Mouse (Mus musculus): ENCODE data around the gene Smim6. TPM values are rescaled to one million over a fixed set of nuclear protein-coding genes. Genes with fewer than 3 reads are reported as not detected.
A peak's percentile ranks its signal among the peaks of the same experiment; 100 is the strongest.

Smim6 gene
- polyA plus RNA-seq, 1 experiment from 2014 or later = 1.0 TPM

DNA sequence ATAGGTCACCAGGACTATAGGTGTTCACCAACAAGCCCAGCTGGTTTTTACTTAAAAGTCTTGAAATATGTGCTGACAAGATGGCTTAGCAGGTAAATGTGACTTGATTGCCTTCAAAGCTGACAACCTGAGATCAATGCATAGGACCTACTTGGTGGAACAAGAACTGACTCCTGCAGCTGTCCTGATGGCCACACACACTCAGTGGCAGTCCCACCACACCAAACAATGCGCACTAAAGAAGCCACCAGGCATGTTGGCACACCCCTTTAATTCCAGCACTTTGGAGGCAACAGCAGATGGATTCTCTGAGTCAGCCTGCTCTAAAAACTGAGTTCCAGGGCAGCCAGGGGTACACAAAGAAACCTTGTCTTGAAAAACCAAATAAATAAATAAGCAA is 10.2 kb downstream of the Smim6 start:
- Histone ChIP-seq H3K4me1 (no peaks in the 10 kb centered on the region), H3K27me3 (replicated peaks) (no peaks in the 10 kb centered on the region), H3K27ac (no peak overlapping the region), H3K4me2 (replicated peaks) (no peak overlapping the region), H3K9ac (no peak overlapping the region), H3K9me3 (no peaks in the 10 kb centered on the region), H3K36me3 (peaks cover 21% of the 10 kb centered on the region), H3K4me3 (no peak overlapping the region)
- 94% methylated on average over 1 of the region's 1 CpGs for WGBS
- ATAC-seq (ENCODE audit: low FRiP score, low read depth) = no peak

DNA sequence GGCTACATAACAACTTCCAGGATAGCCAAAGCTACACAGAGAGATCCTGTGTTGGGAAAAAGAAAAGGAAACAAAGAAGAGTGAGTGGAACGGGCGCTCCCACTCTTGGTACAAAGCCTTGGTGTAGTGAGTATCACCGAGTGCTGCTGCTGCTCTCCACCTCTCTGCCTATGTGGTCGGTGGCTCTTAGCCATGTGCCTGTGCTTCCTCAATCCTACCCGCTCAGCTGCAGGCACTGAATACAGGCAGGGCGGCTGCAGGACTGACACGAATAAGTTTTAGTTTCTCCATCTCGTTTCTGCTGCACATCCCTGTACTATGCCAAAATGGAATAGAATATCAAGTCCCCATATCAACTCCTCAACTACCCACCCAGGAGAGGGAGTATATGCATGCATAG is 17.2 kb downstream of the Smim6 start:
- Histone ChIP-seq H3K4me3 (0 out of 2 replicates have a peak overlapping the region, but pooled peaks have one; percentile 4), H3K4me2 (replicated peaks) (no peak overlapping the region), H3K9me3 (no peaks in the 10 kb centered on the region), H3K27me3 (replicated peaks) (no peaks in the 10 kb centered on the region), H3K27ac (no peak overlapping the region), H3K36me3 (peaks cover 28% of the 10 kb centered on the region), H3K4me1 (peaks cover 9% of the 10 kb centered on the region), H3K9ac (no peak overlapping the region)
- 95% methylated on average over 8 of the region's 8 CpGs for WGBS
- ATAC-seq (ENCODE audit: low FRiP score, low read depth) = no peak

DNA sequence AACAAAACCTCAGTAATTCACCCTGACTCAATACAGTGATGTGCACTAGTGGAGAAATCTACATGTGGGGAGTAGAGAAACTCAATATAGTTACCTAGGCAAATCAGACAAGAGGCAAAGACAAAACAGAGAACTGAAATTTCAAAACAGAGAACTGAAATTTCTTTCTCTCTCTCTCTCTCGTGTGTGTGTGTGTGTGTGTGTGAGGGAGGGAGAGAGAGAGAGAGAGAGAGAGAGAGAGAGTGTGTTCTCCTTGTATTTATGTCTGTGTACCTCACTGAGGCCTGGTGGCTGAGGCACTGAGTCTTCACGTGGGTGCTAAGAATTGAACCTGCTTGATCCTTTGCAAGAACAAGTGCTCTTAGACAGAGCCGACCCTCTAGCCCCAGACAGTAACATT is 18.0 kb downstream of the Smim6 start:
- H3K36me3 ChIP-seq = peaks cover 28% of the 10 kb centered on the region
- no peak overlapping the region for H3K27ac ChIP-seq
- no peak overlapping the region for H3K9ac ChIP-seq
- H3K4me2 ChIP-seq (replicated peaks) = no peak overlapping the region
- peaks cover 17% of the 10 kb centered on the region for H3K4me1 ChIP-seq
- no peak for ATAC-seq (ENCODE audit: low FRiP score, low read depth)
- H3K27me3 ChIP-seq (replicated peaks) = no peaks in the 10 kb centered on the region
- WGBS = 84% methylated on average over 3 of the region's 3 CpGs
- H3K9me3 ChIP-seq = no peaks in the 10 kb centered on the region
- no peak overlapping the region for H3K4me3 ChIP-seq

DNA sequence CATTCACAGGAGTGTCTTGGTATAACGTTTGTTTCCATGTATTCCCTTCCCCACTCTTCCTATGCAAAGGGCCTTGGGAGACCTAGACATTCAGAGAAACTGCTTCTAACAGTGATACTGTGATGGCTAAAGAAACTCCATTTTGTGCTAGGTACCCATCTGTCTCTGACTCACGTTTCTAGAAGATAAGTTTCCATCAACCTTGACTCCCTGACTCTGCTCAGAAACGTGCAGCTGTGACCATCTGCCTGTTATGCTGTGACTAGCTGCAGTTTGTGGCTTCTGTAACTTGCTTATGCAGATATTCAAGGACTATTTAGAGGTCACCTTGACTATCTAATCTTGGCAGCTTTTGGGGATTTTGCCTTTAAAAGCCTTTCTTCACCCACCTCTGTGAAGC is 19.4 kb downstream of the Smim6 start:
- Histone ChIP-seq H3K27ac (no peak overlapping the region), H3K36me3 (peaks cover 25% of the 10 kb centered on the region)
- WGBS = 72% methylated on average over 3 of the region's 3 CpGs

DNA sequence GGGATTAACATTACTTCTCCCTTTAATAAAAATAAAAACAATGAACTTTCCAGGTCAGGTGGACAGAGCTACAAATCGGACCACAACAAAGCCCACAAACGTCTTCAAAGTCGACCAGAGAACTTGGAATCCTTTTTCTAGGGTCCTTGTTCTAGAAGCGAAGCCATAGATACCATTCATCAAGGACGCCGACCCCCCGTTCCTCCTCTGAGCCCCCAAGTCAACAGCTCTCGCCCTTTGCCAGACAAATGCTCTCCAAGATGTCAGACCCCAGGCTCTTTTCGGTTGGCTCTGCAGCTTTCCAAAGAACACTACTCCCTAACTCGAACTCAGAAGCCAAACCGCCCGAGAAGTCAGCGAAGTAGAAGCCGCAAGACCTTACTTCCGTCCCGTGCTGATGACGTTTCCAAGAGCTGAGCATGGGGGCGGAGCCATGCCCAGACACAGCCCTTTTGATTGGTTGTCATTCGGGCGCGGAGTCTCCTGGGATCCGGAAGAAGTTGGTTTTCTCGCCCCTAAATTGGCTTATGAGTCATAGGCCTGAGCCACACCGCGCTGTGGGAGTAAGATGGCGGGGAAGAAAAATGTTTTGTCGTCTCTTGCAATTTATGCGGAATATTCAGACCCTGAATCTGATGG is 21.4 kb downstream of the Smim6 start, which contains the start of the genes Sap30bp and Recql5:
TSS of gene Sap30bp (plus strand) at position 175 of the 639 bp plus-strand sequence.
TSS of gene Recql5 (minus strand) at position 370 of the 639 bp plus-strand sequence.
- peak; percentile 92 for ATAC-seq (ENCODE audit: low FRiP score, low read depth)
- no peak within 1 kb of the TSS for H3K27ac ChIP-seq

More for the DNA sequence above, 19.4 kb downstream of the Smim6 start:
- no peak overlapping the region for H3K4me2 ChIP-seq (replicated peaks)
- no peak for ATAC-seq (ENCODE audit: low FRiP score, low read depth)
- peaks cover 19% of the 10 kb centered on the region for H3K4me1 ChIP-seq
- no peak overlapping the region for H3K4me3 ChIP-seq
- H3K27me3 ChIP-seq (replicated peaks) = no peaks in the 10 kb centered on the region
- no peak overlapping the region for H3K9ac ChIP-seq
- H3K9me3 ChIP-seq = no peaks in the 10 kb centered on the region

GRCm38 (mm10) chr11:115933747-115934110 is 21.9 kb downstream of the Smim6 start:
- under 1% methylated on average over 16 of the region's 16 CpGs for WGBS
- Histone ChIP-seq H3K4me3 (peak overlapping the region; percentile 80), H3K4me1 (peaks cover 19% of the 10 kb centered on the region), H3K4me2 (replicated peaks) (peak overlapping the region; percentile 83), H3K36me3 (peaks cover 27% of the 10 kb centered on the region), H3K27ac (no peak overlapping the region), H3K9me3 (no peaks in the 10 kb centered on the region), H3K9ac (peak overlapping the region; percentile 86), H3K27me3 (replicated peaks) (no peaks in the 10 kb centered on the region)
- no peak for ATAC-seq (ENCODE audit: low FRiP score, low read depth)

More for the DNA sequence above, 21.4 kb downstream of the Smim6 start, which contains the start of the genes Sap30bp and Recql5:
- Histone ChIP-seq H3K4me2 (replicated peaks) (peak within 1 kb of the TSS; percentile 90), H3K36me3 (peaks cover 27% of the 10 kb centered on the region), H3K27me3 (replicated peaks) (no peaks in the 10 kb centered on the region), H3K4me1 (peaks cover 19% of the 10 kb centered on the region), H3K4me3 (peak within 1 kb of the TSS; percentile 80), H3K9me3 (no peaks in the 10 kb centered on the region), H3K9ac (peak within 1 kb of the TSS; percentile 86)
- WGBS = under 1% methylated on average over 28 of the region's 28 CpGs

- no peak for ATAC-seq (ENCODE audit: low FRiP score, low read depth)
- Histone ChIP-seq H3K4me2 (replicated peaks) (no peak overlapping the region), H3K4me1 (peaks cover 2% of the 10 kb centered on the region), H3K27ac (no peak overlapping the region), H3K9me3 (no peaks in the 10 kb centered on the region), H3K9ac (no peak overlapping the region), H3K27me3 (replicated peaks) (no peaks in the 10 kb centered on the region), H3K36me3 (peaks cover 71% of the 10 kb centered on the region), H3K4me3 (no peak overlapping the region)
- 43% methylated on average over 6 of the region's 6 CpGs for WGBS
Observed at GRCm38 (mm10) chr11:115939690-115940329, 28.0 kb downstream of the Smim6 start.

- peaks cover 78% of the 10 kb centered on the region for H3K36me3 ChIP-seq
Observed at GRCm38 (mm10) chr11:115941980-115942379, 30.2 kb downstream of the Smim6 start.

GRCm38 (mm10) chr11:115945247-115945646 is 33.4 kb downstream of the Smim6 start:
- Histone ChIP-seq H3K9ac (no peak overlapping the region), H3K27ac (no peak overlapping the region), H3K27me3 (replicated peaks) (no peaks in the 10 kb centered on the region), H3K4me3 (no peak overlapping the region), H3K4me1 (peaks cover 5% of the 10 kb centered on the region; the same call in 1 of the 2 replicates), H3K36me3 (peaks cover 74% of the 10 kb centered on the region), H3K4me2 (replicated peaks) (no peak overlapping the region), H3K9me3 (no peaks in the 10 kb centered on the region)
- no peak for ATAC-seq (ENCODE audit: low FRiP score, low read depth)
- WGBS = 94% methylated on average over 8 of the region's 8 CpGs

More at GRCm38 (mm10) chr11:115941980-115942379, 30.2 kb downstream of the Smim6 start:
- 89% methylated on average over 7 of the region's 7 CpGs for WGBS
- H3K27me3 ChIP-seq (replicated peaks) = no peaks in the 10 kb centered on the region
- H3K4me3 ChIP-seq = no peak overlapping the region
- no peaks in the 10 kb centered on the region for H3K9me3 ChIP-seq
- no peak for ATAC-seq (ENCODE audit: low FRiP score, low read depth)
- no peak overlapping the region for H3K27ac ChIP-seq
- H3K4me1 ChIP-seq = no peaks in the 10 kb centered on the region
- no peak overlapping the region for H3K9ac ChIP-seq
- no peak overlapping the region for H3K4me2 ChIP-seq (replicated peaks)

GRCm38 (mm10) chr11:115946221-115946828 is 34.5 kb downstream of the Smim6 start:
- WGBS = 89% methylated on average over 9 of the region's 9 CpGs
- Histone ChIP-seq H3K27ac (no peak overlapping the region), H3K9me3 (no peaks in the 10 kb centered on the region), H3K27me3 (replicated peaks) (no peaks in the 10 kb centered on the region), H3K9ac (no peak overlapping the region), H3K36me3 (peaks cover 72% of the 10 kb centered on the region), H3K4me2 (replicated peaks) (no peak overlapping the region), H3K4me1 (peaks cover 9% of the 10 kb centered on the region; the same call in 1 of the 2 replicates), H3K4me3 (no peak overlapping the region)
- no peak for ATAC-seq (ENCODE audit: low FRiP score, low read depth)

- peaks cover 9% of the 10 kb centered on the region; the same call in 1 of the 2 replicates for H3K4me1 ChIP-seq
Observed at GRCm38 (mm10) chr11:115948316-115948715, 36.5 kb downstream of the Smim6 start.

GRCm38 (mm10) chr11:115950719-115951118 is 38.9 kb downstream of the Smim6 start:
- Histone ChIP-seq H3K9me3 (no peaks in the 10 kb centered on the region), H3K4me1 (peaks cover 23% of the 10 kb centered on the region), H3K36me3 (peaks cover 76% of the 10 kb centered on the region), H3K4me3 (no peak overlapping the region), H3K4me2 (replicated peaks) (no peak overlapping the region), H3K9ac (0 out of 2 replicates have a peak overlapping the region, but pooled peaks have one; percentile 29), H3K27me3 (replicated peaks) (no peaks in the 10 kb centered on the region), H3K27ac (no peak overlapping the region)
- ATAC-seq (ENCODE audit: low FRiP score, low read depth) = no peak
- 76% methylated on average over 2 of the region's 2 CpGs for WGBS

More at GRCm38 (mm10) chr11:115948316-115948715, 36.5 kb downstream of the Smim6 start:
- no peaks in the 10 kb centered on the region for H3K27me3 ChIP-seq (replicated peaks)
- WGBS = 93% methylated on average over 9 of the region's 9 CpGs
- no peak overlapping the region for H3K9ac ChIP-seq
- no peaks in the 10 kb centered on the region for H3K9me3 ChIP-seq
- H3K27ac ChIP-seq = no peak overlapping the region
- H3K4me2 ChIP-seq (replicated peaks) = no peak overlapping the region
- peaks cover 71% of the 10 kb centered on the region for H3K36me3 ChIP-seq
- no peak for ATAC-seq (ENCODE audit: low FRiP score, low read depth)
- H3K4me3 ChIP-seq = no peak overlapping the region

All from neural tube, embryonic 12.5 days (tissue).